Mouse (Mus musculus): ENCODE data around the gene Mef2c. TPM values are rescaled to one million over a fixed set of nuclear protein-coding genes. Genes with fewer than 3 reads are reported as not detected.

Gene Mef2c
- total and polyA plus RNA-seq, 3 experiments, result not detected

DNA sequence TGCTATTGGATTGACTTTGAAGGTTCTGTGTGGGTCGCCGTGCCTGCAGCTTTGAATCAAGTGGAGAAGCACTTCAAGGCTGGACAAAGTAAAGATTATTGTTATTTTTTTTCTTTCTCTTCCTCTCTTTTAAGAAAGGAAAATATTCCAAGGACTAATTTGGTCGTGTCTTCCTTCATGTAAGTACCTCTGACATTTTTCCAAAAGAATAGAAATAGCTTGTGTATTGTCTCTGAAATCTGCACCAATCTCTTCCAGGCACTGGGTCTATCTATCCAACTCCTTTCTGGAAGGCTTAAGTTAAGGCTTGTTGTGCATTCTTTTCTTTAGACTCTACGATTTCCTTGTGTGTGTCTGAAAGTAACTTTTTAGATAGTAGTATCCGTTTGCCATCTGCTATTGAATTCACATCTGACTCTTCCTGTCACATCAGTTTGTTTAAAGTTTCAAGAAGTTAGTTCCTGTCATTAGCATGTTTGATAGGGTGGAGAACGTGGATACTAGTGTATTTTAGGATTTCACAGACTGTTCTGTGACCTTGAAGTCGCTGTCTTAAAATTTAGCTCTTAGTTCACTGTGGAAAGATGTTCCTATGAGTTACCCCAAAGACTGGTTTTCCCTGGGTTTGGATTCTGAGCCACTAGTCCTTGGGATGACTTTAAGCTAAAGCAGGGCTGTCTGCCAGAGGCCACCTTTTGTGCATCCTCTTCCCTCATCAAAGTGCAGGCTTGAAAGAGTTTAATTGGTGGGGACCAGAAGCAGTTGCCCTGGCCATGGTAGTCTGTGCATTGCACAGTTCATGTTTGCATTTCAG lies 21.3 kb downstream of the Mef2c start:
- DNase-seq (ENCODE audit: low read depth, low spot score), result no peak
- H3K36me3 ChIP-seq (ENCODE audit: control insufficient read depth in 1 of 2, insufficient read depth in 2 of 2, low read length in 2 of 2), result peaks cover 0 to 3% of the 10 kb centered on the region in 2 experiments; a peak in 2 of 4 replicates
- H3K9ac ChIP-seq (ENCODE audit: control insufficient read depth, low read depth, low read length, poor library complexity, severe bottlenecking), result no peak overlapping the region
- H3K27me3 ChIP-seq (ENCODE audit: control insufficient read depth in 1 of 2, insufficient read depth in 2 of 2, low read length in 2 of 2), result no peaks in the 10 kb centered on the region
- H3K27ac ChIP-seq (ENCODE audit: control insufficient read depth, low read depth, low read length), result no peak overlapping the region
- no peaks in the 10 kb centered on the region for H3K9me3 ChIP-seq (replicated peaks; ENCODE audit: insufficient read depth, low read length)
- H3K4me1 ChIP-seq (ENCODE audit: control insufficient read depth in 1 of 2, insufficient read depth in 2 of 2, low read length in 2 of 2), result peaks cover 3 to 4% of the 10 kb centered on the region in 2 experiments; a peak in 2 of 4 replicates
- H3K4me3 ChIP-seq (ENCODE audit: control insufficient read depth in 1 of 2, insufficient read depth in 1 of 2, low read depth in 2 of 2, low read length in 2 of 2), result no peak overlapping the region
- TF ChIP-seq JUND (IDR thresholded peaks at IDR 0.05; ENCODE audit: low read depth, low read length) (no peak), ELF1 (IDR thresholded peaks at IDR 0.05; ENCODE audit: low read depth, low read length) (no peak), TAL1 (IDR thresholded peaks at IDR 0.05; ENCODE audit: low read length) (no peak), ZKSCAN1 (IDR thresholded peaks at IDR 0.05; ENCODE audit: low read depth, low read length) (no peak), POLR2AphosphoS5 (IDR thresholded peaks at IDR 0.05; ENCODE audit: borderline replicate concordance, low read depth, low read length) (no peak), BHLHE40 (IDR thresholded peaks at IDR 0.05; ENCODE audit: borderline replicate concordance, low read depth, low read length) (no peak), ZC3H11A (IDR thresholded peaks at IDR 0.05; ENCODE audit: low read depth, low read length) (no peak), E2F4 (IDR thresholded peaks at IDR 0.05; ENCODE audit: borderline replicate concordance, low read depth, low read length) (no peak), MAZ (IDR thresholded peaks at IDR 0.05; ENCODE audit: low read depth, low read length) (no peak), ETS1 (IDR thresholded peaks at IDR 0.05; ENCODE audit: low read depth, low read length) (no peak)
- H3K79me2 ChIP-seq (ENCODE audit: control insufficient read depth, insufficient read depth, low read length, poor library complexity), result no peaks in the 10 kb centered on the region

DNA sequence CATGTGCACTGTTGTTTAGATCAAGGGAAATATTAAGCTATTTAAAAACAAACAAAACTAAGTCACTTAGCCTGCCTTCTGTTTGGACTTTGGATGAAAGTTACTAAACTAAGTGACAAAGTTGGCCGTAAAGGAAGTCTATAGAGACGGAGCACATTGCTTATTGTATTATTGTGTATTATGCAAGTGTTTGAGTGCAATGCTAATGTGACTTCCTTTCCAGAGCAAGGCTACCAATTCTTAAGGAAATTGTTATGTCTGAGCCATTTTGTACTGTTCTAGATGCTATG lies 21.8 kb downstream of the Mef2c start:
- H3K4me1 ChIP-seq (ENCODE audit: control insufficient read depth in 1 of 2, insufficient read depth in 2 of 2, low read length in 2 of 2), result peaks cover 3 to 4% of the 10 kb centered on the region in 2 experiments; a peak in 2 of 4 replicates
- H3K4me3 ChIP-seq (ENCODE audit: control insufficient read depth in 1 of 2, insufficient read depth in 1 of 2, low read depth in 2 of 2, low read length in 2 of 2), result no peak overlapping the region
- no peak overlapping the region for H3K9ac ChIP-seq (ENCODE audit: control insufficient read depth, low read depth, low read length, poor library complexity, severe bottlenecking)
- no peak for DNase-seq (ENCODE audit: low read depth, low spot score)
- TF ChIP-seq USF2 (IDR thresholded peaks at IDR 0.05; ENCODE audit: borderline replicate concordance in 1 of 2, insufficient read depth in 1 of 2, low read depth in 1 of 2, low read length in 2 of 2) (no peak), HCFC1 (IDR thresholded peaks at IDR 0.05; ENCODE audit: low read depth, low read length) (no peak), RCOR1 (IDR thresholded peaks at IDR 0.05; ENCODE audit: low read depth, low read length) (no peak), TBP (IDR thresholded peaks at IDR 0.05; ENCODE audit: low read depth, low read length) (no peak), MYB (IDR thresholded peaks at IDR 0.05; ENCODE audit: low read depth, low read length) (no peak), GATA1 (IDR thresholded peaks at IDR 0.05; ENCODE audit: low read depth, low read length) (no peak), CHD2 (IDR thresholded peaks at IDR 0.05; ENCODE audit: low read length) (no peak), ZMIZ1 (IDR thresholded peaks at IDR 0.05; ENCODE audit: low read depth, low read length) (no peak), MAX (IDR thresholded peaks at IDR 0.05; ENCODE audit: low read length) (no peak)
- H3K9me3 ChIP-seq (replicated peaks; ENCODE audit: insufficient read depth, low read length), result no peaks in the 10 kb centered on the region
- peaks cover 0 to 3% of the 10 kb centered on the region in 2 experiments; a peak in 2 of 4 replicates for H3K36me3 ChIP-seq (ENCODE audit: control insufficient read depth in 1 of 2, insufficient read depth in 2 of 2, low read length in 2 of 2)
- H3K27me3 ChIP-seq (ENCODE audit: control insufficient read depth in 1 of 2, insufficient read depth in 2 of 2, low read length in 2 of 2), result no peaks in the 10 kb centered on the region
- no peaks in the 10 kb centered on the region for H3K79me2 ChIP-seq (ENCODE audit: control insufficient read depth, insufficient read depth, low read length, poor library complexity)
- H3K27ac ChIP-seq (ENCODE audit: control insufficient read depth, low read depth, low read length), result no peak overlapping the region
